Mouse (Mus musculus) left cerebral cortex, adult 11 months (tissue): ENCODE results near the gene Pdzd4.

Source experiments
- DNase-seq: peaks from one replicate; pipeline ENCODE4 v3.0.0; 2022; ENCODE audit warnings: low spot score

Gene Pdzd4

GRCm38 (mm10) chrX:73824185-73825151 is at the start of gene Pdzd4:
TSS of gene Pdzd4 (minus strand) at chrX:73824969.
- peak; percentile 36 for DNase-seq

GRCm38 (mm10) chrX:73871956-73872355 is 47.2 kb upstream of the Pdzd4 start:
- no peak for DNase-seq

GRCm38 (mm10) chrX:73871474-73871873 is 46.7 kb upstream of the Pdzd4 start:
- no peak for DNase-seq

DNA sequence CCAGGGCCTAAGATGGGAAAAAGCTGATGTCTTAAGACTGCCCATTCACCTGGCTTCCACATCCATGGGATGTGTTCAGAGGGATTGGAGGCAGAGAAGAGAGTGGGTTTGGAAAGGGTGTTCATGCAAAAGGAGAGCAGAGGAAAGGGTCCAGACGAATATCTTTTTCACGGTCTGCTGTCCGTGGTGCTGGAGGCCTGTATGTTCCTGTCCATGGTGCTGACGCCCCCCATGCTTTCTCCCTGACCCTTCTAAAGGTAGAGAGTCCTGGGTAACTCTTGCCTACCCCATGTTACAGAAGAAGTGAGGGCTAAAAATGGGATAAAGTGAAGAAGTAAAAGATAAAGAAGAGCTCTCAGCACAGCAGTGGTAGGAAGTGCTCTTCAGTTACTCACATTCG is 44.6 kb upstream of the Pdzd4 start:
- DNase-seq: no peak

DNA sequence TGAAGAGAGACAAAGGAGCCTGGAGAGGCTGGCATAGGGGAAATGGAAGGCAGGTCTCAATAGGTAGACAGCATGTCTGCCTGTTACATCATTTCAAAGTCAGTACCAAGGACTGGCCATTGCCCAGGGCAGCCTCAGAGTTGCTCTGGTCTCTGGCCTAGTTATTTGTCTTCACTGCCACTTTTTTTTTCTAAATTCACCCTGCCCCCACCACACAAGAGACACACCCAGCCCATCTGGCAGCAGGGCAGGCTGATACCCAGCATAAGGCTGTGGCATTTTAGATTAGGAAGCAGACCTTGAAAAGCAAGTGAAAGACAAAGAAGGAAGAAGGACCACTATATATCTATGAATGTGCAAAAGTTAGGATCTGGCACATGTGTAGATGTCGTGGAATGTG is 43.1 kb upstream of the Pdzd4 start:
- DNase-seq: no peak

- DNase-seq: no peak
Measured at GRCm38 (mm10) chrX:73867256-73867655, 42.5 kb upstream of the Pdzd4 start.

DNA sequence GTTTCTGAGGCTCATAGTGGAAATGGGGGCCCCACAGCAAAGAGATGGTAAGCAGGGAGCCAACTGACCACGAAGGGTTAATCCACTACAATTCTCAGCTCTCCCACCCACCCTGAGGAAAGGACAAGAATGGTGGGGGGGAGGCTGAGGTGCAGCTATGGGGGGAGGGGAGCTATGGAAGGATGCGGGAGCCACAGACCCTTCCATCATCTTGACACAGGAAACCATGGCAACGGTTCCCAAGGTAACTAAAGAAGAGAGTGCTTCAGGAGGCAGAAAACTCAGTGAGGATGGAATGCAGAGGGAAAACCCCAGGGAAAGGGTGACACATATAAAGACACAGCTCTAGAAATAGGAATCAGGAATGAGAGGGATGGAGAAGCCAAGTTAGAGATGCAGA is 39.9 kb upstream of the Pdzd4 start:
- no peak for DNase-seq

DNA sequence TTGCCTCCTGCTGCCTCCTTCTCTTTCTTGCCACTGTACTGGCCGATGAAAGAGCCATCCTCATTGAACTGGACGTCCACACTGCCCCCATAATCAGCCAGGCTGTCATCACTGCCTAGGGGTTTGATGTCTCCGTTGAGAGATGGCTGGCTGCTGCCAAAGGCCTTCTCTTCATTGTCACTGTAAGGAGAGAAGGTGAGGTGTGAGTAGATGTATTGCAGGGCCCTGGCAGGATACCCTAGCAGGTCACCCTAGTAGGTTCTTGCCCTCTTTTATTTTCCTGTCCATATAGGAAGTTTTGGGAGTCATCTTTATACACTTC is 30.3 kb upstream of the Pdzd4 start:
- DNase-seq: no peak

- DNase-seq: no peak
Measured at GRCm38 (mm10) chrX:73854326-73855086, 29.7 kb upstream of the Pdzd4 start.

- no peak for DNase-seq
Measured at GRCm38 (mm10) chrX:73836691-73837090, 11.9 kb upstream of the Pdzd4 start.

GRCm38 (mm10) chrX:73835731-73836130 is 11.0 kb upstream of the Pdzd4 start:
- DNase-seq: no peak

DNA sequence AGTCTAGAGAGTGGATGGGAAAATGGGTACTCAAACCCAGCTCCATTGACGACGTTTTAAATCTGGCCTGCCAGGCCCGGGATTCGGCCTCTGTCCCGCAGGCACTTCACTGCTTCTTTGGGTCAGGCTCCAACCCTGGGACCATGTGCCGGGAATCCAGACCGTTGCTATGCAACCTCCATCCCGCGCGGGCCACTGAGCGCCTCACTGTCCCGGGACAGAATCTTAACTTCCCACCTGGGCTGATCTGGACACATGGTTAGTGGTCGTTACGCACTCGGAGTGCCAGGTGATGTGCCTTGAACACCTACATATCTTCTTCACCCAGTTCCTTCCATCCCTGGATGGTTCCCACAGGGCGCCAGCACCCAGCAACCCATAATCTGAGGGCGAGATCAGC is 1.0 kb downstream of the Pdzd4 start:
- DNase-seq: no peak

- no peak for DNase-seq
Measured at GRCm38 (mm10) chrX:73816596-73817314, 8.0 kb downstream of the Pdzd4 start.

GRCm38 (mm10) chrX:73815072-73815471 is 9.7 kb downstream of the Pdzd4 start:
- DNase-seq: no peak

DNA sequence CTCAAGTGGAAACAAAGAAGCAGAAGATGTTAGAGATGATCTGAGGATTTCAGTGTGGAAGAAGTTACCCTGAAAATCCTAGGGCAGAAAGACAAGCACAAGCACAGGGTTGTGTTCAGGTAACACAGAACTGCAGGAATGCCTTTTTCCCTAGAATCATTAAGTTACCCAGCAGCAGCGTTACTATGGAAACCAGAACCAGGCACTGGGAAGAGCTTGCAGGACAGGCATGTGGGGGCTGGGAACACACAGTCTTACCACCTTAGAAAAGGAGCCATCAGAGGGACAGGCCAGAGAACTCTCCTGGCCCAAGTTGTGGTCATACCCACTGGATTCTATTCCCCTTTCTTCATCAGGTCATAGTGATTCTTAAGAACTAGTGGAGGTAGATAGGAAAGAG is 19.0 kb downstream of the Pdzd4 start:
- no peak for DNase-seq

GRCm38 (mm10) chrX:73798502-73798901 is 26.3 kb downstream of the Pdzd4 start:
- DNase-seq: peak; percentile 47

DNA sequence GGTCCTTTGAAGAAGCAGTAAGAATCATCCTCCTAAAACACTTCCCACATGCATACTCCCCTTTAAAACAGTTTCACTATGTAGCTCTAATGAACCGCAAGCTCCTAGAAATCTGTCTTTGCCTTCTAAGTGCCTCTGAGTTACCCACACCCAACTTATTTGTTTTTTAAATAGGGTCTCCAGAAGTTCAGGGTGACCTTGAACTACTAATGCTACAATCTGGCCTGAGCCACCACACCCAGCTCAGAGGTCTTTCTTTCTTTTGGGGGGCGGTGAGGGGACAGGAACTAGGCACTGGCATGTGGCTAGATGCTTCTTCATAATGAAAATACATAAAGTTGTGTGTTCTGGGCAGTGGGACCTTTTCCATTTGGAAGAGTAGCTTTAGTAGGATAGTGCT is 27.3 kb downstream of the Pdzd4 start:
- no peak for DNase-seq

- DNase-seq: no peak
Measured at GRCm38 (mm10) chrX:73793505-73793904, 31.3 kb downstream of the Pdzd4 start.

DNA sequence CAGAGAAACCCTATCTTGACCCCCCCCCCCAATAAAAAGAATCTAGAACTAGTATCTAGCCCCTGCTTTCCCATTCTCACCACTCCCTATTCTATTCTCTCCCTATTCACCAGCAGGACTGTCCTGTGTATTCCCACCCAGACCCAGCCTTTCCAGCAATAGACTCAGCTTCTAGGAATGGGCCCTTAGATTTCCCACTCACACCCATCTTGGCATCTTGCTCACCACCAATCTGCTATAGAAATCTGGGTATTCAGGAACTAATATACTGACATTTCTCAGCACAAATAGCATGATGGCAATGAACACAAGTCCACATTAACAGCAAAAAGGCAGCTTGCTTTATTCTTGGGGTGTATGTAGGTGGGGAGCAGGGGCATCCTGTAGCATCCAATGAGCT is 31.7 kb downstream of the Pdzd4 start:
- no peak for DNase-seq

- DNase-seq: no peak
Measured at GRCm38 (mm10) chrX:73788501-73788900, 36.3 kb downstream of the Pdzd4 start.

GRCm38 (mm10) chrX:73787225-73787558 is 37.6 kb downstream of the Pdzd4 start:
- no peak for DNase-seq

DNA sequence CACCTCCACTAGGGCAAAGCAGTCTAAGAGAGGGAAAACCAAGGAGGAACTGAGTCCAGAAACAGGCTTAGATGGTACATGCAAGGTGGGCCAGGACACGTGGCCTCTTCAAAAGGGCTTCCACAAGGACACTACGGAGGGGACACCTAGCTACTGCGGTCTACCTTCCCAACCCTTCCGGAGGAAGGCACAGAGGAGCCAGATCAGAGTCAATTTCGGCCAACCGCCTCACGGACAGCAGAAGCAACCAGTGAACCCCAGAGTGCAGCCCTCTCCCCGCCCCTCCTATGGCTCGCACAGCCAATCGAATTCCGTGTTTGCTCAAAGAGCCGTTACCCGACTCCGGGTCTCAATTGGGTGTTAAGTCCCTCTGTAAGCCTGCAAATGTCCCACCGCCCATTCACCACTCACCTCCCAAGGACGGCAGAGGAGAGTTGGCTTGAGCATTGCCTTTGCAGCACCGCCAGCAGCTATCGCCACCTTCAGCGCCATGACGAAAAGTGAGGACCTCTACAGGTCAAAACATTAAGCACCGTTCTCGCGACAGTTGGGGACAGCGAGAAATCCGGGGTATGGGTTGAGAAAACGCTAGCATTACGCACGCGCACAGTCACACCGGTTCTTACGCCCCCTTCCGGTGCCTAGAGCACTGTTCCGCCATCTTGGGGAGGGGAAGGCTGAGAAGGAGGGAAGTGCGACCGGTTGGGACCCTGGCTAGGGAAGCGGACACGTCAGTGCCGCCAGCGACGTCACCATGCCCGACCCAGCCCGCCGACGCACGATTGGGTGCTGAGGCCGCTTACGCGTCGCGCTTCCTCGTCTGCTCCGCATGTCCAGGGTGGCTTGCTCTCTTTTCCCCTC is 38.2 kb downstream of the Pdzd4 start, which contains the start of the genes Idh3g and Ssr4:
TSS of gene Idh3g (minus strand) at position 534 of the 861 bp plus-strand sequence.
TSS of gene Ssr4 (plus strand) at position 665 of the 861 bp plus-strand sequence.
- DNase-seq: peak; percentile 90
